Mouse (Mus musculus) liver, adult 2 months (tissue): ENCODE results near the gene Rbm38. TPM values are rescaled to one million over a fixed set of nuclear protein-coding genes. Genes with fewer than 3 reads are reported as not detected.

Experiments
- DNase-seq: peaks from one replicate; pipeline ENCODE4 v3.0.0-alpha.2; 2011; ENCODE audit warnings: low read depth, low spot score; ENCODE audit errors: extremely low read depth
- H3K27ac ChIP-seq: fragments of 200-500 bp; replicated peaks from 2 replicates; pipeline ENCODE4 v1.5.1; 2012; ENCODE audit warnings: low read depth, mild to moderate bottlenecking, control low read depth, inconsistent platforms, low read length; ENCODE audit not compliant: insufficient read depth
- H3K27me3 ChIP-seq: fragments of 200-500 bp; 2 replicates; pipeline ENCODE4 v1.6.1; 2012; ENCODE audit warnings: mild to moderate bottlenecking, moderate library complexity, low read length, inconsistent platforms; ENCODE audit not compliant: control insufficient read depth, insufficient read depth
- H3K36me3 ChIP-seq: fragments of 200-500 bp; 2 replicates; pipeline ENCODE4 v1.6.1; 2012; ENCODE audit warnings: low read length, inconsistent platforms; ENCODE audit not compliant: control insufficient read depth, insufficient read depth
- H3K4me1 ChIP-seq: fragments of 200-500 bp; 2 replicates; pipeline ENCODE4 v1.6.1; 2011; ENCODE audit warnings: low read length; ENCODE audit not compliant: control insufficient read depth, insufficient read depth
- H3K4me3 ChIP-seq: fragments of 200-500 bp; 2 replicates; pipeline ENCODE4 v1.5.1; 2011; ENCODE audit warnings: low read depth, mild to moderate bottlenecking, control low read depth, low read length, moderate library complexity; ENCODE audit not compliant: insufficient read depth
- H3K79me2 ChIP-seq: fragments of 200-500 bp; 2 replicates; pipeline ENCODE4 v1.6.1; 2012; ENCODE audit warnings: inconsistent platforms, mild to moderate bottlenecking, low read length, moderate library complexity; ENCODE audit not compliant: control insufficient read depth, insufficient read depth
- H3K9ac ChIP-seq: fragments of 200-500 bp; 2 replicates; pipeline ENCODE4 v1.6.1; 2012; ENCODE audit warnings: low read depth, mild to moderate bottlenecking, control low read depth, inconsistent platforms, low read length
- CTCF ChIP-seq: fragments of 200-500 bp; IDR thresholded peaks from 2 replicates; pipeline ENCODE4 v1.5.1; 2011; ENCODE audit warnings: low read depth, low read length, control low read depth
- POLR2A ChIP-seq: fragments of 200-500 bp; IDR thresholded peaks from 2 replicates; pipeline ENCODE4 v1.6.1; 2011; ENCODE audit warnings: low read length, control low read depth; ENCODE audit not compliant: insufficient read depth; ENCODE audit errors: extremely low read depth
- WGBS: fragments of 180-500 bp; shearing (Covaris S2); methylation state at CpG from one replicate; pipeline ENCODE4 v1.1.7; 2018; 5-methylcytosine and 5-hydroxymethylcytosine counted together
- polyA plus RNA-seq: library from polyadenylated mRNA; depleted of rRNA; stranded (reverse); fragments of >200 nt; gene quantifications from 2 replicates; pipeline ENCODE4 v1.2.3, GENCODE M21; 2012
- total RNA-seq: library from RNA; depleted of rRNA; stranded (reverse); fragments of >200 nt; gene quantifications from 2 replicates; pipeline ENCODE4 v1.2.3, GENCODE M21; 2014

Rbm38 gene
- total and polyA plus RNA-seq, 2 experiments, result 0.55 to 11.1 TPM

DNA sequence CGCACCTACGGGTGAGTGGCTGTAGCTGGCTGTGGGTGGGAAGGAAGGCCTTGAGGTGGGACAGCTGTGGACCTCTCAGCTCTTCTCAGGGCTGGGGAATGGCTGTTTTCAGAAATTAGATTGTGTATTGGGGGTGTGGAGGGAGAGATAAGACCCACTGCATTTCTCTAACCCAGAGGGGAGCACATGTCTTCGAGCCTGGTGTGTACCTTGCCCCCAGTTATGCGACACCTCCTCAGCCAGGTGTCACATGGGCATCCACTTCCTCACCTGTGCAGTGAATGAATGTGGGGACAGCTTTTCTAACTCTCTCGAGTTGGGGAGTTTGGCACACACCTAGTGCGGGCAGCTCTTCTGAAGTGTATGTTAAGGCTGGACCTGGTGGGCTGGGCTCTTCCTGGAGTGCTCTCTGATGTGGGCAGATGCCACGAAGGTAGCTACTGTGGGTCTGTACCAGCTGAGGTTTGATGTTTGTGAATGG is 3.1 kb downstream of the Rbm38 start:
- Histone ChIP-seq H3K9ac (no peak overlapping the region), H3K4me3 (no peak overlapping the region), H3K27me3 (no peaks in the 10 kb centered on the region), H3K79me2 (peaks cover 3% of the 10 kb centered on the region; the same call in 1 of the 2 replicates), H3K36me3 (no peaks in the 10 kb centered on the region), H3K27ac (no peak overlapping the region), H3K4me1 (peaks cover 14% of the 10 kb centered on the region)
- no peak for DNase-seq
- 74% methylated on average over 7 of the region's 7 CpGs for WGBS
- TF ChIP-seq POLR2A, result no peak
- no peak for TF ChIP-seq CTCF

DNA sequence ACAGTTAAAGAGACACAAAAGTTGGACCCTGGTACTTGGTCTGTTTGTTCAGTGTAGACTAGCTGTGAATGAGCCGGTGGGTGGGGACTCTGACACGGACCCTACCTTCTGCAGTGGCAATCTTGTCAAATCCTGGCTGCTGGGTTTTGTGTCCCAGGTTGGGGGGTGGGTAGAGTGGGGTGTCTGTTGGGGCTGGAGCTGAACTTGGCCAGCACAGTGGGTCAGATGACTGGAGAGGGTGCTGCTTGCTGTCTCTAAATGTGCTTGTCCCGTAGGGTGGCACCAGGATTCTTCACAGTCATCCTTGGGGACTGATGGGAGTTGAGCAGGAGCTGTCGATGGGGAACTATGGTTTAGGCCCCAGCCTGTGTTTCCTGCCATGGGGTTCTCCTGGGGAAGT is 3.7 kb downstream of the Rbm38 start:
- DNase-seq, result no peak
- H3K27ac ChIP-seq, result no peak overlapping the region
- TF ChIP-seq CTCF (no peak), POLR2A (no peak)
- 78% methylated on average over 4 of the region's 4 CpGs for WGBS
- peaks cover 3% of the 10 kb centered on the region; the same call in 1 of the 2 replicates for H3K79me2 ChIP-seq
- no peak overlapping the region for H3K4me3 ChIP-seq
- no peak overlapping the region for H3K9ac ChIP-seq
- peaks cover 9% of the 10 kb centered on the region for H3K4me1 ChIP-seq
- no peaks in the 10 kb centered on the region for H3K36me3 ChIP-seq
- H3K27me3 ChIP-seq, result no peaks in the 10 kb centered on the region

DNA sequence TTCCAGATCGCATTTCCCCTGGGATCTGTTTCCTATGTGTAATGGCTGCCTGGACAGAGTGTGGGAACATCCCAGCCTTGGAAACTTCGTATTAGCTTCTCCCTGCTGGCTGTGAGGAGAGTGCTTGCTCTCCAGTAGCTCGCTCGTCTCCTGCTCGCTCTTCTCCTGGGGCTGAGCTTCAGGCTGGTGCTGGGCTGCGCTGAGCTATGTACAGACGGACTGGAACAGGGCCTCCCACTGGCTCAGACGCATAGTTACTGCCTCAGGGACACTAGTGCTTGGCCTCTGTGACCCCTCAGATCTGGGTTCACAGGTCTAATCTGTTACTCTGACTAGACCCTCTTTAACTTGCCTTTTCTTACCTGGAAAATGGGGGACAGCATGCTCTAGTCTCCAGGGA is 4.1 kb downstream of the Rbm38 start:
- Histone ChIP-seq H3K27me3 (no peaks in the 10 kb centered on the region), H3K4me3 (no peak overlapping the region), H3K9ac (no peak overlapping the region), H3K79me2 (peaks cover 3% of the 10 kb centered on the region; the same call in 1 of the 2 replicates), H3K36me3 (no peaks in the 10 kb centered on the region), H3K27ac (no peak overlapping the region), H3K4me1 (peaks cover 5% of the 10 kb centered on the region)
- DNase-seq, result no peak
- TF ChIP-seq CTCF (no peak), POLR2A (no peak)
- 95% methylated on average over 8 of the region's 8 CpGs for WGBS

DNA sequence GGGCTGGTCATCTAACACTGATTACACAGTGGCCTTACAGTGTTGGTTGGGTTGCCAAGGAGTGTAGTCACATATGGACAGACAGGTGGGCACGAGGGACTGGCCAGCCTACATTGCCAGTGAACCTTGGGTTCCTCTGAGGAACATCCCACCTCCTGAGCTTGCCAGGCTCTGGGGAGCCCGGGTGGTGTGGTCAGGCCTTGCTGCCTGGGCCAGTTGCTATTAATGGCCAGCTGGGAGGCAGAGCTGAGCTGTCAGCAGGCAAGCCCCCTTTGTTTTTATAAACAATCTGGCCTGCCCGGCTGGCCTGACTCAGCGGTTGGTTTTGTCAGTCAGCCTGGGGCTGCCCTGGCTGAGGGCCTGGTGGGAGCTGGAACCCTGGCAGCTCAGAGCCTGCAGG is 4.6 kb downstream of the Rbm38 start:
- Histone ChIP-seq H3K27ac (no peak overlapping the region), H3K4me3 (no peak overlapping the region), H3K27me3 (no peaks in the 10 kb centered on the region), H3K4me1 (peaks cover 2% of the 10 kb centered on the region; the same call in 1 of the 2 replicates), H3K79me2 (peaks cover 3% of the 10 kb centered on the region; the same call in 1 of the 2 replicates), H3K36me3 (no peaks in the 10 kb centered on the region), H3K9ac (no peak overlapping the region)
- TF ChIP-seq CTCF (no peak), POLR2A (no peak)
- 81% methylated on average over 4 of the region's 4 CpGs for WGBS
- DNase-seq, result no peak

DNA sequence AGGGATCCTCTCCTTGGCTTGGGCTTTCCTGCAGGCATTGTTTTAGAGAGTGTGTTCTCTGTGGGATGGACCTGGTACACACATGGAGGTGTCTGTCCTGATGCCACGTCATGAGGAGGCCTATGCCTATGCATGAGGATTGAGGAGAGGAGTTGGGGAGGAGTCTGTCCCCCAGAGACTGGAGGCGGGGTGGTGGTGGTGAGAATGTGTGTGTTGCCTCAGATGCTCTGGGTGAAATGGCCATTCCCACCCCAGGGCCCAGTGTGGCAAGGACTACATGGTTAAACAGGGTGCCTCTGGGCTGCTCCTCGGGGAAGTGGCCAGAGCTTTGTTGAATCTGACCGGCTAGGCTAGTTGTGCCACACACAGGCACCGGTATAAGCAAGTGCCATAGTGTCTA is 6.0 kb downstream of the Rbm38 start:
- WGBS, result 82% methylated on average over 5 of the region's 5 CpGs
- peaks cover 3% of the 10 kb centered on the region; the same call in 1 of the 2 replicates for H3K79me2 ChIP-seq
- H3K27ac ChIP-seq, result no peak overlapping the region
- H3K36me3 ChIP-seq, result no peaks in the 10 kb centered on the region
- H3K27me3 ChIP-seq, result no peaks in the 10 kb centered on the region
- no peak for TF ChIP-seq CTCF
- TF ChIP-seq POLR2A, result no peak
- no peak overlapping the region for H3K4me3 ChIP-seq
- no peak for DNase-seq
- no peaks in the 10 kb centered on the region for H3K4me1 ChIP-seq
- H3K9ac ChIP-seq, result no peak overlapping the region

DNA sequence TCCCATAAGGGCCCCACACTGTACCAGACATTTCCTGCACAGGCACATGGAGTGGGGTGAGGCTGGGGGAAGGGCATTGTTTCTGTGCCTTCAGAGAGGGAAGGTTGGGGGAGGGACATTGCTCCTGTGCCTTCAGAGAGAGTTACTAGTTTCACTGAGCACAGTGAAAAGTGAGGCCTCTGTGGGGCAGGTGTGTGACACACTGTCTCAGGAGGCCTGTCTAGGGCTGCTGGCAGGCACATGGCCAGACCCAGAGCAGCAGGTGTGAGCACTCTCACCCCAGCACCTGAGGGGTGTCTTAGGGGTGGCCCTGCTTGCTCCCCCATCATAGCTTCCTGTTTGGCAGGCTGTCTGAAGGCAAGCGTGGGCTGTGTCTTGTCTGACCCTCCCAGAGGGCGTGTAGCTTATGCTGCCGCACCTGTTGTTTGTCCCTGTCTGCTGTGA is 6.4 kb downstream of the Rbm38 start:
- Histone ChIP-seq H3K4me3 (no peak overlapping the region), H3K9ac (no peak overlapping the region), H3K79me2 (peaks cover 3% of the 10 kb centered on the region; the same call in 1 of the 2 replicates), H3K27ac (no peak overlapping the region), H3K27me3 (no peaks in the 10 kb centered on the region), H3K36me3 (no peaks in the 10 kb centered on the region), H3K4me1 (no peaks in the 10 kb centered on the region)
- 91% methylated on average over 3 of the region's 3 CpGs for WGBS
- DNase-seq, result no peak
- no peak for TF ChIP-seq CTCF
- TF ChIP-seq POLR2A, result no peak
